Mouse (Mus musculus) kidney, postnatal 4 days (tissue): ENCODE data around the gene Cited2.
A peak's percentile ranks its signal among the peaks of the same experiment; 100 is the strongest.

Source experiments
- DNase-seq, 2 experiments: peaks; one replicate each; pipeline ENCODE4 v3.0.0; 2021; ENCODE audit warnings: mixed read lengths in 2 of 2

The Cited2 gene

DNA sequence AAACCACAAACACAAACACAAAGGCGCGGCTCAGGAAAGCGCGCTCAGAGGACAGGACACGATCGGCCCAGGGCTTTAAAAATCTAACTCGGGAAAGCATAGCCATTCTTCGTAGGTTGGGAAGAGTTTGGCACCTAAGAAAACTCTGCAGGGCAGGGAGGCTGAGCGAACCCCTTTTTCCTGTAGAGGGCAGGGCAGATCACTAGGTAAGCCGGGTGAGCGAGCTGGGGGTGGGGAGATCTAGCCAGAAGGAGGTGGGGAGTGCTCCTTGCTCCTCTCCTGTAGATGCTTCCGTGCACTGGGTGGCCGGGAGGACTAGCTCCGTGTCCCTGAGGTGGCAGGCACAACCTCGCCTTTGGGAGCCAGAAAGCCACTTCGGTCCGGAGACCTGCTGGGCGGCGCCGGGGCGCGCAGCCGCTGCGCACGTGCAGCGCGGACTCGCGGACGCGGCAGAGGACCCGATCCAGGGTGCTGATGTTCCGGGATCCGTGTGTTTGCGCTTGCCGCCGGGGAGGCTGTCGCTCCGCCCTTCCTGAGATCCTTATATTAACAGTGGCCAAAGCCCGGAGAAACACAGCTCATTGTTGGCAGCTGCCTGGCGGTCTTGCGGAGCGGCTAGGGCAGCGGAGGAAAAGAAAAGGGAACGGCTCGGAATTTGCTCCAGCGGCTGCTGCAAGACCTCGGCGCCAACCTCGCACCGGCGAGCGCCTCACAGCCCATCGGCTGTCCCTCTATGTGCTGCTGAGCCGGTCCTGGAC lies at the start of gene Cited2:
Cited2 (plus strand) TSS at position 566 of the 758 bp plus-strand sequence.
- peak; percentile 98 to 99 for DNase-seq

DNA sequence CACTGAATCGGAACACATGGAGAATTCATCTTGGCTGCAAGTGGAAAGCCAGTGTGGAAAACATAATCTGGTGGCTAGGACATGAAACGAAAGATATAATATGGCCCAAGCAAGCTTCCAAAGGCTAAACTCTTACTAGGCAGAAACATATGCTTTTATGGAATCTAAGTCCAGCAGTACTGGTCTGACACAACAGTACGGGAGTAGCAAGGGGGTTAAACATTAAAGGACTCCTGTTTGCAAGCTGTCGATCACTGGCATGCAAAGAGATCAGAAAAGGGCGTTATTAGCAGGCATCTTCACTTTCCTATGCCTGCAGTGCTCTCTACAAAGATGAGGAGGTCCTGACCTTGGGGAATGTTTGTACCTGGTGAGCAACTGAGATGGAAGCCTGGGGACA lies 48.6 kb upstream of the Cited2 start:
- no peak for DNase-seq

DNA sequence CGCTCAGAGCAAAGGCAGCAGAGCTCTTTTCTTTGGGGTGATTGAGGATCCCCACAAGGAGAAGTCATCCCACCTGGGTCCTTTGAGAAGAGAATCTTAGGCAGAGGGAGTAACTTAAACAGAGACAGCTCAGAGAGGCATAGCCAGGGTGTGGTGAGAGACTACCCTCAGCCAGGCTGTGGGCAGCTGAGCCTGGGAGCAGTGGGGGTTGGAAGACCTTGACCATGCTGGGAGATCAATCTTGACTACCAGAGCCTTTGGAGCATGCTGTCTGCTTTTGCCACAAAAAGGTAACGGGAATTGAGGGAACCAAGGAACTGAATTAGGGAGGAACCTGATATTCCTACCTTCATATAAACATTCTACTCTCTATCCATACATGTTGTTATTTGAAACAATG lies 48.1 kb upstream of the Cited2 start:
- DNase-seq = no peak

DNA sequence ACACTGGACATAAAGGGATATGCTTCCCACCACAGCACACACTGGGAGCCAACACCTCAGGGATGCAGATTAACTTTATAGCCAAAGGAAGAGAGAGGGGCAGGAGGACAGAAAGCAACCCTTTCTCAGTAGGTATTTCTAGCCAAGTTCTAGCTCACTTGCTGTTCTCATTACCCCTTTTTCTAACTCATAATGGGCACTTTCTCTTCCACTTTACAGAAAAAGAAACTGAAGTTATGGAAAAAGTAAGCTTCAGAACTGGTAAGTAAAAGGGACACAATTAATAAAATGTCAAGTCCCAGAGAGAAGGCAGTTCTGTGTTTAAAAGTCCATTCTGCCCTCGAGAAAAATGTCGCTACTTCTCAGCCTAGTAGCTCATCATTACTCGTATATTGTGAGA lies 46.6 kb upstream of the Cited2 start:
- DNase-seq = no peak

DNA sequence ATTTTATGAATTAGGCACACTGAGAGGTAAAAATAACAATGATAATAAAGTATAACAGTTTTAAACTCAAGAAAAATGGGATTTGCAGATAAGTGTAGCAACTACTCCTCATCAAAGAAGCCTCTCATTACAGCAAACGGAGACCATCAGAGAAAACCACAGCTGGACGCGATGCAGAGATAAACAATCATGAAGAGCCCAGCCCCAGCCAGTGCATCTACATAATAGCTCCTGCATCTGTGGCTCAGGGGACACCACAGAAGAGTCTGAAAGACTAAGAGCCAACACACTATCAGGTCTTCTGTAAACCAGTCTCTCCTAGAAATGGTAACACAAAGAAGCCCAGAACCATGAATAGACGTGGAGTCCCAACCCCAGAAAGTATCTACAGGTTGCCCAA lies 45.7 kb upstream of the Cited2 start:
- DNase-seq = no peak

DNA sequence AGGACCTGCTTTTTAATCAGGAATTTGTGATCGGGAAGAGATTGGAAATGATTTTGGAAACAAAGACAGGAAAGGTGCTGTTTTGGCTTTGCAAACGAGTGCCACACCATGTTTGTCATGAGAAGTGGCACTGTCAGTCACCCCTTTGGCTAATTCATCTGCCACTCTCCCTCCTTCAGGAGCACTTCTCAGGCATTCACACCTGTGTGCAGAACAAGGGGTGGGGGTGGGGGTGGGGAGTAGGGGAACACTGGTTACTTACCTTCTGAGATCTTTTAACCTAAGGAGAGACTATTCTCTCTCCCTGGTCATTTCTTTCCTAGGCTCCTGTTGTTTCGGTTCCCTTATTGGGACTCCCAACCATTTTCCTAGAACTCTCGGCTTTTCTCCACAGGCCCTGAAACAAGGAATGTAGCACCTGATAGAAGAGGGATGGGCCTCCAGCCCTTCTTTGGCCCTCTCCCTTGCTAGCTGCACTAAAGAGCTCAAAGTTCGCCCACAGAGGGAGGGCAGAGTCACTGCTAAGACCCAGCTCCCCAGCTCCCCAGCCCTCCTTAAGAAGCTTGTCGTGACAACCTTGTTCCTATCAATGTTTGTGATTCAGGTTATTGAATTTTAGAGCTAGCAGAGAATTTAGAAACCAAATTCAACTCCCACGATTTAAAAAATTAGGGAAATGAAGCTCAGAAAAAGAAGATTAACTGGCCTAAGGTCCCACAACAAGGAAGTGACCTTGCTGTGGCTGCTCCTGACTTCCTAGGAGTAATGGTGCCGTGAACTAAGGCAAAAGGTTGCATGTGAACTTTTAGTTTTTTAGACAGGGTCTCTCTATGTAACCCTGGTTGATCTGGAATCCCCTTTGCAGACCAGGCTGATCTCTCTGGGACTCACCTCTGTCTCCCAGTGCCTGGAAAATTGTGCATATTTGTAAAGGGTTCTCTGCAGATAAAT lies 42.3 kb upstream of the Cited2 start:
- peak; percentile 22 to 48 for DNase-seq

DNA sequence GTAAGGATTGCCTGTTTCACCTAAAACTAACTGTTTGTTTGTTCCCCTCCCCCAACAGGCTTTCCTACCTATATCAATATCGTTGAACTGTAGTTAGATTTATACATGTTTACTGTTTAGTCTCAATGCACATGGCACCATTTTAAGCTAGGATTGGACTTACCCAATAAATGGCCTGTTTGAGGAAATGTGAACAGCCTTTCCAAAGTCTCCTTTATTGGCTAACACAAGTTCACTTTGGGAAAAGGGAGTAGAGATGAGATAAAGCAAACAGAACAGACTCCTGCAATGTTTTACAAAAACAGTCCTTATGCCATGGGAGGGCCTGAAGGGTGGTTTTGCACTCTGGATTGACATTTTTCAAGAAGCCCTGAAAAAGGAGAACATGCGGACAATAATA lies 41.6 kb upstream of the Cited2 start:
- DNase-seq = no peak

DNA sequence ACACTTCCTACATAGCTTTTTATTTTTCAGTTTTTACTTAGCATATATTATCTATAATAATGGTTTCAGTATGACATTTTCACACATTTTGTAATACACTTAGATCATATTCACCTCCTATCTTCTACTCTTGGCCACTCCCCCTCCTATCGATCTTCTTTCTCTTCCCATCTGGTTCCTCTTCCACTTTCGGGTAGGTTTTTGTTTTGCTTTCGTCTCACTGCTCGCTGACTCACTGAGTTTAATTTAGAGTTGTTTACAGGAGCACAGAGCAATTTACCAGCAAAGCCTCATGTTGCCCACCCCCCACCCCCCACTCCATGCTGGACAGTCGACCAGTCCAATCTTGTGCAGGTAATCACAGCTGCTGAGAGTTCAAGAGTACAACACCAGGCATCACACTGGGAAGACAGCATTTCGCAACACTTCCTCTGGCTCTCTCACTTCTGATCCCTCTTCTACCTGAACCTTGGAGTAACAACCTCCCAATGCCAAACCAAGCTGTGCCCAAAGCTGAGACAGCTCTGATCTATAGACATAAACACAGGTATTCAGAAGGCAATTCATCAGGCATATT lies 39.1 kb upstream of the Cited2 start:
- DNase-seq = no peak

DNA sequence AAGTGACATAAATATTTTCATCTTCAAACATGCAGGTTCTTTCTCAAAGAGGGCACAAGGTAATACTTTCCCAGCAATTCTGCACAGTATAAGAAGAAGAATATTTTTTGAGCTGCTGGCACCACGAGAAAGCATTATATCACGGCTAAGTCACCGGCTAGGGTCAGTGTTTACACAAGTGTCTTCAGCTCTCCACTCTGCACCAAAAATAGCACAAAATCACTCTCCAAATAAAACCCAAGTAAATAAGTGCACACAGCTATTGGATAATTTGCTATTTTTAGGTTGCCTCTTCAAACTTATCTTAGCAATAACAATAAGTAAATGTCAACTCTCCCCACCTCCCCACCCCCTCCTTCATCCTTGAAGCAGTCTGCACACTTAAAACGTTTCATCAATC lies 33.2 kb upstream of the Cited2 start:
- DNase-seq = no peak

DNA sequence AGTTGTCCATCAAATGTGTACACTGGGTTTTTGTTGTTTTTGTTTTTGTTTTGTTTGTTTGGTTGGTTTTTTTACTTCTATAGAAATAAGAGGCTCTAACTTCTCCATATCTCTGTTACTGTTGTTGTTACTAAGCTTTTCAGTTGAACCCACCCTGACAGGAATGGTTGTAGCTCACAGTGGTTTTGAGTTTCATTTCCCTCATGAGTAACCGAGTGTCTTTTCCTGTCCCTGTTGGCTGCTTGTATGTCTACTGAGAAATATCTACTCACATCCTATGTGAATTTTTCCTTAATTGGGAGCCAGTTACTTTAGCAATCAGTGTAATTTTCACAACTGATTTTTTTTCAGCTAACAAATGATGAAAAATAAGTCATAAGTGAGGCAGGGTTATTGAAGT lies 31.3 kb upstream of the Cited2 start:
- no peak for DNase-seq

DNA sequence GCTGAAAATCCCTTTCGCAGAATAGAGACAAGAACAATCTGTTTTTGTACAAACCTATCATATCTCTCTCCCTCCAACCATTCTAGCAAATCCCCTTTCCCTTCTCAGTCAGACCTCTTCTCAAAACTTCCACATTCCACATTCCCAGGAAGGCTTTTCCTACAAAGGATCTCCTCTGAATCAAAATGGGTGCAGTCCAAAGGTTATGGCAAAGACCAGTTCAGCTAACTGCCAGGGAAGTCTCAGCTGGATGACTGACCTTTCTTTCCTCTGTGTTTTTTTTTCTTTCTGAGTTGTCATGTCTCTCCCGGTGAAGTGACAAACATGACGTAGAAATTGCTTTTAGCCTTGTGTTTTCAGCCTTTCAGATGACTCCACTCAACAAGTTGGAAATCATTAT lies 27.2 kb upstream of the Cited2 start:
- no peak for DNase-seq

DNA sequence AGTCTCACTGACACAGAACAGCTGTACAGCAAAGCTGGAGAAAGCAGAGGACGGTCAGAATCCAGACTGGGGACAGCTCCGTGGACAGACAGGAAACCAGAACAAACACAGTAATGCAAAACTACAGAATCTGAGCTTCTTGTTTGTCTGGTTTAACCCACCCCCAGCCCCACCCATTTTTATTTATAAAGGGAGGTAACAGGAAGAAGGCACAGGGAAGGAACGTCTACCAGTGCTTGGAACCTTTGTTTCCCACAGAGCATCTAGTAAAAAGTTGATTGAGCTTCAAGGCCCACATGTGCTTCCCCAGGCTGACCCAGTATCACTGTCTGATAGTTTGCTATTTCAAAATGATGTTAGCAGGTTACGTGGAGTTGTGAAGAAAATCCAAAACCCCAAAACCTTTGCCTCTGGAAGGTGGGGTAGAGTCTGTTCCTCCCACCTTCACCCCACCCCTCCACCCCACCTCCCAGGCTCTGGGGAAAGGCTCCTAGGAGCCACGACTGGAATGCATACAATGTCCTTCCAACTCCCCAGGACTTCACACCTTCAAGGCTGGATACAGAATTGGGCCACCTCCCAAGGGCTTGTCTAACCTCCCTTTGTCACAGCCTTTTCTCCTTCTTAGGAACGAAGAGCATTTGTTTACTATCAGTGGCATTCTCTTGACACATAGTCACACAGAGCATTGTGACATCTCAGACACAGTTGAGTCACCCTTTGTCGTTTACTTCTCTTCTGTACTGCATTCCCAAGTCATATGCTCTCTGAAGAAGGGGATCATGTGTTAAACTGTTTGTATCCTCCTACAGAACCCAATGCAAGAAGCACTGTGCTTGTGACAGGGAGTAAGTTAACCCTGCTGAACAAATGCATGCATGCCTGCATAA lies 25.4 kb upstream of the Cited2 start:
- DNase-seq = no peak

DNA sequence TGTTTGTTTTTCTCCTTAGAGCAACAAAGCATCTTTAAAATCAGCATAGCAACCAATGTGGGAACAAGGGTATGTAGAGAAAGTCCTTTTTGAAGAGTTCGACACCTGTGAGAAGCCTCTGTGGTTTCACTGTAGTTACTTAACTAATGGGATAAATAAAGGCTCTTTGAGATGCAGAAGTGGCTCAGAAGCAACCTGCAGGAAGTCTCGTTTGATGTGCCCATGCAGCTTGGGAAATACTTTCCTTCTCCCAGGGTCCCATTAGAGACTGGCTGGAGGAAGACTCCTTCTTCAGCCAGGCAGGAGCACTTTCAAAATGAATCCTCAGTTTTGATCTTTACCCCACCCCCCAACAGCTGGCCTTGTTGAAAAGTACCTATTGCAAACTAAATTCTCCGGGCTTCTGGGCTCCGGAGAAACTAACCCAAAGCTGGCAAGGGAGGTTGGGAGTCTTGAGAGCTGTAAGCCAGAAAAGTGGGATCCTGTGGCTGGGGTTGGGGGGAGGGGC lies 17.5 kb upstream of the Cited2 start:
- DNase-seq = no peak

DNA sequence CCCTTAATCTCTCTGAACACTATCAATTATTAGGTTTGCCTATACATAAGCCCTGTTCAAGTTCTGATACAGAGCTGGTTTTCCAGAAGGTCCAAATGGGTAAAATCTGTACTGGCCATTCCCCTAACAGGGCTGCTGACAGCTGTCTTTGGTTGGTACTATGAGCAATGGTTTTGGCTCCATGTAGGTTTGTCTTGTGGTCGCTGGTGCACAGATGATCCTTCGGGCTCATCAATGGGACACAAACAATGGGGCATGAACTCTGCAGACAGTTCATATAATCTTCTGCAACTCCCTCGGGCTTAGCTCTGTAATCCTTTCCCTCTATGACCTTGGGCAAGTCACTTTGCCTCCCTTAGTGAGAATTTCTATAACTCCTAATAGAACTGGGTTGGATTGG lies 12.3 kb upstream of the Cited2 start:
- no peak for DNase-seq

DNA sequence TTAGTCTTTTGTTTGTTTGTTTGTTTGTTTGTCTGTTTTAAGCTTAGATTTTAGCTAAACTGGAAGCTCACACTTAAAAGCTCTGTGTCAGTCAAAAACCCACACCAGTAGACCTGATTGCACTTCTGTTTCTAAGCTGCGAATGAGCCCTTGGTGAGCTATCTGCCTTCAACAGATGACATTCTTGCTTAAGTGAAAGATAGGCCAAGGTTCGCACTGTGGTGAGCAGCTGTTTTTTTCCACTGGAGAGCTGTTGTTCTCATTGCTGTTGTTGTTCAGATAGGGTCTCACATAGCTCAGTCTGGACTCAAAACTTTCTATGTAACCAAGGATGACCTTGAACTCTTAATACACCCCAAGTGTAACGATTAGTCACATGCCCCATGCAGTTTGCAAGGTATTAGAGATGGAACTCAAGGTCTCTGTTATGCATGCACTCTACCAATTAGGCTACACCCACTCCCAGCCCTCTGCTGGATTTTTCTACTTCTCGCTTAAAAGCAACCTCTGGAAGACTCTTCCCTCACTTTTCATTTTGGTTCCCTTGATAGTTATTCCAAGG lies 3.9 kb upstream of the Cited2 start:
- DNase-seq = no peak

DNA sequence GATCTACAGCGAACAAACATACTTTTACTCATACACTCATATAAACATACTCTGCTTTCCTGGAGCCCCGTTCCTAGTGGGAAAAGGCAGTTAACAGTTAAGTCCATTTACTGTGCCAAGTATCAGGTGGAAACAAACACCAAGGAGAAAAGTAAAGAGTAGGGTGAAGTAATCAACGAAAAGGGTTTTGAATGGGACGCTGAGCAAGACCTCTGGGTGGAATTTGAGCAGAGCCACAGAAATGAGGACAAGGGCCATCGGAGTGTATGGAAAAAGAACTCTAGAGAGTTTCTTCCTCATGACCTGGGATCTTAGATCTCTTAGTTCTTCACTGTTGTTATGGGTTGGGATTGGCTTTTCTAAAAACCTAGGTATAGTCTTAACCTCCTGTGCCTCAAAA lies 3.4 kb upstream of the Cited2 start:
- no peak for DNase-seq

DNA sequence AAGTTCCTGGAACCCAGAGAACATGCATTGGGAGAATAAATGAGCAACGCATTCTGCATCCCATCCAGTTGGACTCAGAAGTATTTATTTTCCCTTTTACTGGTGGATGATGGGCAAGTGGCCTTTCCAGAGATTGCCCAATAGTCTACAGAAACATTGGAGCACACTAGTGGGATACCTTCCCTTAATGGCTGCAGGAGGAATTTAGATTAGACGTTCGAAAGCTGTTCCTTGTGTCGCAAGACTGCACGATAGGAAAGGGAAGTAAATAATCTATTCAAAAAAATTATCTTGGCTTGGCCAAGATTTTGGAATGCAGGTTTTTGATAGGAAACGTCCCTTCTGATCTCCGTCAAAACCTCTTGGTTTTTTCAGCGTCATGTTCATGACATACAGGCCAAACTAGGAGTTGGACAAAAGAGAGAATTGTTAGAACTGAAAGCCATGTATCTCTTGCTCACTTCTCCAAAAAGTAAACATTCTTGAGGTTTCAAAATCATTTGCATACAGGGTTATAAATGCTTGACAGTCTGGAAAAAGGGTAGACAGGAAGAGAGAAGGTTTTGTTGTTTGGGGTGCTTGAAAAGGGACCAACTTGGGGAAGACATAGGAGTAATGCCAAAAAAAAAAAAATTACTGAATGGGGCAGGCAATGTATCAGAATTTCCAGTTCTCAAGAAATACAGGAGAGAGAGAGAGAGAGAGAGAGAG lies 2.0 kb upstream of the Cited2 start:
- no peak for DNase-seq

DNA sequence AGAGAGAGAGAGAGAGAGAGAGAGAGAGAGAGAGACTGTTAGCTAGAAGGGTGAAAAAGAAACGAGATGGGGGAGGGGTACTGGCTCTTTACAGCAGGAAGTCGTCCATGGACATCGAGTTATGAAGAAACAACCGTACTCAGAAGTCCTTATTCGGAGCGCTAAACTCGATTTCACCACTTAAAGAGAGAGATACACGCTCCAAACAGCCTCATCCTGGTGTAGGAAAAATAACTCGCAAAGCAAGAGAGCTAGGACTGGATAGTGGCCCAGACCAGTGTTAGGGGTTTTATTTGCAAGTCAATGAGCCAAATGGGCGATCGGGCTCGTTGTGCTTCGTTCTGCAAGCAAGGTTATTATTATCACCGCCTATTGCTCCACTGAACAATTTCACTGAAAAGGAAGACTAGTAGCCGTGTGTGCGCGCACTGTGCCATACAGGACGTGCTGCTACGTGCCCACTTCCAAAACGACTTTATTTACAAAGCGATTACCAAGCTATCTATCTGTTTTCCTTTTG lies 1.4 kb upstream of the Cited2 start:
- no peak for DNase-seq

DNA sequence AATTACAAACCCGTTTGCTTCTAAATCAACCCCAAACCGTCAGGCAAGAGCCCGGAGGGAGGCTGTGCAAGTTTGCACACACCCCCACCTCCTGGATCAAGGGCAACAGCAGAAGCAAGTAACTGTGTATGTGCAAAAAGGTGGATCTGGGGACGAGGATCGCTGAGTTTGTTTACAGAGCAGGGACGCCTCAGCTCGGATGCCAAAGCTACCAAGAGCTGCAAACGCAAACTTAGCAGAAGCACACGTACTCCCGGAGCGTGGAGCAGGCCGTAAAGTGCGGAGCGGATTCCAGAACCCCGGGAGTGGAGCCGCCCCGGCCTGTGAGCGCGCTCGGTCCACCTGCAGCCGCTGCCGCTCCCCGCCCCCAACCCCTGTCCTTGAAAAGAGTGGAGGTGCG lies 860 bp upstream of the Cited2 start:
- peak; percentile 96 to 97 for DNase-seq

DNA sequence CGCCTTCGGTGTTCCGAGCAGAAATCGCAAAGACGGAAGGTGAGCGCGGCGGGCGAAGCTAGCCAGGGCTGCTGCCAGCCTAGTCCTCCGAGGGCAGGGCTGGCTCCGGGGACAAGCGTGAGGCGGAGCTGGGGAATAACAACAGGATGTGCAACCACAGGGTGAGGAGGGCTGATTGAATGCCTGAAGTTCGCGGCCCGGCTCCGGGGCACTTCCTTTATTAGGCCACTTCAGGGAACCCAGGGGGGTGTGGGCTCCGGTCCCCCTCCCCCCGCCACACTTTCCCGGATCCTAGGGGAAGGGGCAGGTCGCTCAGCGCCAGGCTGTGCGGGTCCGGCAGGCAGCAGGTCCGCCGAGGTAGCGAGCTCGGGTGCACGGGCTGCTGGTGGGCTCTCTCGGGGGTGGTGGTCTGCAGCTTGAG lies 413 bp downstream of the Cited2 start:
- no peak for DNase-seq
